Mouse (Mus musculus): Measurements from ENCODE around the gene Sun2.

GRCm38 (mm10) chr15:79766168-79766567, 23.8 kb upstream of the Sun2 start:
- no peak for TF ChIP-seq CTCF (IDR thresholded peaks at IDR 0.05; ENCODE audit: extremely low read depth, insufficient read depth, insufficient read length, insufficient replicate concordance)
- TF ChIP-seq POLR2A (IDR thresholded peaks at IDR 0.05; ENCODE audit: low read depth, low read length) = no peak
